Mouse (Mus musculus): ENCODE data around the gene Ror2.

GRCm38 (mm10) chr13:53196690-53197089, 89.2 kb downstream of the Ror2 start:
- TF ChIP-seq HCFC1 (IDR thresholded peaks at IDR 0.05; ENCODE audit: borderline replicate concordance, insufficient read depth, low read length) = no peak
- no peak for TF ChIP-seq CHD2 (IDR thresholded peaks at IDR 0.05; ENCODE audit: low read depth, low read length)
- no peak for TF ChIP-seq ZC3H11A (IDR thresholded peaks at IDR 0.05; ENCODE audit: borderline replicate concordance, low read depth, low read length)
- TF ChIP-seq MAFK (IDR thresholded peaks at IDR 0.05; ENCODE audit: insufficient read depth, low read depth, low read length) = no peak

All from ES-E14 (cell line).